8 mouse cellular contexts compared by ENCODE assay signal in genomic region chr1:74304339-74304790, GRCm38 (mm10). TPM values are rescaled to one million over a fixed set of nuclear protein-coding genes. Genes with fewer than 3 reads are reported as not detected.
DNase-seq lines count a peak whose midpoint lies in the region; ATAC-seq and TF ChIP-seq lines count a peak whose summit lies in the region.

No protein-coding gene starts in this region.

- peak overlapping the region; percentile 64 for H3K4me3 ChIP-seq in heart, postnatal 0 days (ENCODE audit: low read depth, low read length)
- peak overlapping the region; percentile 61 for H3K4me3 ChIP-seq in intestine, embryonic 15.5 days (replicated peaks)
- H3K4me3 ChIP-seq in midbrain, embryonic 14.5 days (replicated peaks; ENCODE audit: low read depth, low read length) = peak overlapping the region; percentile 37

- H3K4me1 ChIP-seq in heart, postnatal 0 days (ENCODE audit: control insufficient read depth, insufficient read depth) = peaks cover 43% of the 10 kb centered on the region
- peaks cover 43% of the 10 kb centered on the region for H3K4me1 ChIP-seq in intestine, embryonic 15.5 days (replicated peaks)
- H3K4me1 ChIP-seq in midbrain, embryonic 14.5 days (ENCODE audit: control insufficient read depth, insufficient read depth, low read length) = peaks cover 6% of the 10 kb centered on the region; the same call in 1 of the 2 replicates

- H3K9ac ChIP-seq in heart, postnatal 0 days (replicated peaks; ENCODE audit: low read depth, low read length) = peak overlapping the region; percentile 83
- peak overlapping the region; percentile 80 for H3K9ac ChIP-seq in intestine, embryonic 15.5 days
- H3K9ac ChIP-seq in midbrain, embryonic 14.5 days (replicated peaks; ENCODE audit: low read length) = no peak overlapping the region

- no peak for DNase-seq in heart, postnatal 0 days (ENCODE audit: low spot score)
- DNase-seq in heart, postnatal 10 days = no peak
- peak; percentile 3 for DNase-seq in midbrain, embryonic 14.5 days
- no peak for DNase-seq in urinary bladder, postnatal 4 days (ENCODE audit: low spot score in 2 of 2)
- DNase-seq in testis, postnatal 14 days (ENCODE audit: low spot score) = no peak
- no peak for DNase-seq in adrenal gland, adult (ENCODE audit: inconsistent age in 2 of 2, low spot score in 1 of 2)

- H3K36me3 ChIP-seq in heart, postnatal 0 days (replicated peaks; ENCODE audit: control insufficient read depth, insufficient read depth, low read length) = no peaks in the 10 kb centered on the region
- peaks cover 4% of the 10 kb centered on the region; the same call in 1 of the 2 replicates for H3K36me3 ChIP-seq in intestine, embryonic 15.5 days
- no peaks in the 10 kb centered on the region for H3K36me3 ChIP-seq in midbrain, embryonic 14.5 days (ENCODE audit: control insufficient read depth, insufficient read depth, low read length)

- peak overlapping the region; percentile 67 for H3K4me2 ChIP-seq in heart, postnatal 0 days (ENCODE audit: low read depth, low read length)
- peak overlapping the region; percentile 71 for H3K4me2 ChIP-seq in intestine, embryonic 15.5 days (replicated peaks)
- H3K4me2 ChIP-seq in midbrain, embryonic 14.5 days (ENCODE audit: low read length) = peak overlapping the region; percentile 66

- no peak for TF ChIP-seq EP300 in heart, postnatal 0 days (IDR thresholded peaks at IDR 0.05; ENCODE audit: low read depth)

- H3K27ac ChIP-seq in heart, postnatal 0 days (ENCODE audit: low read depth) = peak overlapping the region; percentile 91
- H3K27ac ChIP-seq in intestine, embryonic 15.5 days = peak overlapping the region; percentile 92
- H3K27ac ChIP-seq in midbrain, embryonic 14.5 days (replicated peaks; ENCODE audit: low read depth, low read length) = no peak overlapping the region

- WGBS in heart, postnatal 0 days = 8% methylated on average over 12 of the region's 12 CpGs
- WGBS in intestine, embryonic 15.5 days = 4% methylated on average over 12 of the region's 12 CpGs
- WGBS in midbrain, embryonic 14.5 days = 11% methylated on average over 12 of the region's 12 CpGs

- intact Hi-C loops in heart, postnatal 10 days (cut with DNase I) = no loop called here

- TF ChIP-seq CTCF in heart, postnatal 0 days (IDR thresholded peaks at IDR 0.05; ENCODE audit: low read depth) = no peak

- no peaks in the 10 kb centered on the region for H3K27me3 ChIP-seq in heart, postnatal 0 days (ENCODE audit: control insufficient read depth, insufficient read depth, low read length)
- H3K27me3 ChIP-seq in intestine, embryonic 15.5 days (replicated peaks) = no peaks in the 10 kb centered on the region
- H3K27me3 ChIP-seq in midbrain, embryonic 14.5 days (ENCODE audit: control insufficient read depth, insufficient read depth, low read length) = peaks cover 15% of the 10 kb centered on the region

- no peaks in the 10 kb centered on the region for H3K9me3 ChIP-seq in heart, postnatal 0 days (replicated peaks; ENCODE audit: control insufficient read depth, low read length)
- H3K9me3 ChIP-seq in intestine, embryonic 15.5 days = no peaks in the 10 kb centered on the region
- H3K9me3 ChIP-seq in midbrain, embryonic 14.5 days (ENCODE audit: control insufficient read depth, low read length) = no peaks in the 10 kb centered on the region

- no peak; the same call in 1 of the 2 replicates for ATAC-seq in heart, postnatal 0 days (ENCODE audit: insufficient read depth, low read depth)
- ATAC-seq in common myeloid progenitor, adult 5-6 weeks (replicated peaks; ENCODE audit: low read depth, poor library complexity, severe bottlenecking) = peak; percentile 3; the same call in 1 of the 2 replicates
- no peak; the same call in 1 of the 2 replicates for ATAC-seq in intestine, embryonic 15.5 days
- ATAC-seq in midbrain, embryonic 14.5 days (ENCODE audit: low FRiP score, low TSS enrichment) = no peak

RNA-seq across cellular contexts. Expression of gene Tmbim1, which starts 1.1 kb away (rescaled TPM):
- 55.7 and 100 TPM in 2 replicates for total RNA-seq in heart, postnatal 0 days (2014; rRNA removed; ENCODE audit: low replicate concordance)
- 41.6 and 44.9 TPM in 2 replicates for polyA plus RNA-seq in heart, postnatal 0 days (2015; fragmentation: Nextera tagmentation; extraction: Ambion mirVana)
- 10 to 100 TPM; 43.2 to 45.8 TPM for total RNA-seq in heart, postnatal 10 days (2021)
- total RNA-seq in common myeloid progenitor, adult 5-6 weeks (2017) = 16.1 and 19.7 TPM in 2 replicates
- 54.9 and 64.3 TPM in 2 replicates for polyA plus RNA-seq in intestine, embryonic 15.5 days (2015; fragmentation: Nextera tagmentation; extraction: Ambion mirVana)
- 3.8 and 5.6 TPM in 2 replicates for polyA plus RNA-seq in midbrain, embryonic 14.5 days (2014; fragmentation: Nextera tagmentation; extraction: Ambion mirVana)

RNA-seq across cellular contexts. Expression of gene Pnkd, which starts 19.6 kb away (rescaled TPM):
- 221 and 310 TPM in 2 replicates for total RNA-seq in heart, postnatal 0 days (2014; rRNA removed; ENCODE audit: low replicate concordance)
- polyA plus RNA-seq in heart, postnatal 0 days (2015; fragmentation: Nextera tagmentation; extraction: Ambion mirVana) = 345 and 362 TPM in 2 replicates
- total RNA-seq in heart, postnatal 10 days (2021) = 100 to 1,000 TPM; 205 to 211 TPM
- 11.6 and 17.2 TPM in 2 replicates for total RNA-seq in common myeloid progenitor, adult 5-6 weeks (2017)
- polyA plus RNA-seq in intestine, embryonic 15.5 days (2015; fragmentation: Nextera tagmentation; extraction: Ambion mirVana) = 120 and 127 TPM in 2 replicates
- polyA plus RNA-seq in midbrain, embryonic 14.5 days (2014; fragmentation: Nextera tagmentation; extraction: Ambion mirVana) = 99.0 and 107 TPM in 2 replicates

RNA-seq across cellular contexts. Expression of gene Aamp, which starts 19.8 kb away (rescaled TPM):
- 125 and 146 TPM in 2 replicates for total RNA-seq in heart, postnatal 0 days (2014; rRNA removed; ENCODE audit: low replicate concordance)
- 162 and 165 TPM in 2 replicates for polyA plus RNA-seq in heart, postnatal 0 days (2015; fragmentation: Nextera tagmentation; extraction: Ambion mirVana)
- total RNA-seq in heart, postnatal 10 days (2021) = 100 to 1,000 TPM; 103 to 109 TPM
- total RNA-seq in common myeloid progenitor, adult 5-6 weeks (2017) = 84.2 and 100 TPM in 2 replicates
- polyA plus RNA-seq in intestine, embryonic 15.5 days (2015; fragmentation: Nextera tagmentation; extraction: Ambion mirVana) = 225 and 244 TPM in 2 replicates
- polyA plus RNA-seq in midbrain, embryonic 14.5 days (2014; fragmentation: Nextera tagmentation; extraction: Ambion mirVana) = 184 and 205 TPM in 2 replicates

RNA-seq across cellular contexts. Expression of gene Gpbar1, which starts 26.0 kb away (rescaled TPM):
- total RNA-seq in heart, postnatal 0 days (2014; rRNA removed; ENCODE audit: low replicate concordance) = 0.27 TPM in 1 of 2 replicates, not detected in the other
- 0.22 and 0.33 TPM in 2 replicates for polyA plus RNA-seq in heart, postnatal 0 days (2015; fragmentation: Nextera tagmentation; extraction: Ambion mirVana)
- not detected for total RNA-seq in heart, postnatal 10 days (2021)
- not detected in 2 replicates for total RNA-seq in common myeloid progenitor, adult 5-6 weeks (2017)
- polyA plus RNA-seq in intestine, embryonic 15.5 days (2015; fragmentation: Nextera tagmentation; extraction: Ambion mirVana) = 3.1 and 3.3 TPM in 2 replicates
- 0.27 and 0.39 TPM in 2 replicates for polyA plus RNA-seq in midbrain, embryonic 14.5 days (2014; fragmentation: Nextera tagmentation; extraction: Ambion mirVana)

RNA-seq across cellular contexts. Expression of gene Catip, which starts 57.5 kb away (rescaled TPM):
- 0.12 TPM in 1 of 2 replicates, not detected in the other for total RNA-seq in heart, postnatal 0 days (2014; rRNA removed; ENCODE audit: low replicate concordance)
- 0.51 and 0.61 TPM in 2 replicates for polyA plus RNA-seq in heart, postnatal 0 days (2015; fragmentation: Nextera tagmentation; extraction: Ambion mirVana)
- total RNA-seq in heart, postnatal 10 days (2021) = under 1 TPM; 0.29 to 0.45 TPM
- total RNA-seq in common myeloid progenitor, adult 5-6 weeks (2017) = not detected in 2 replicates
- 0.39 and 0.53 TPM in 2 replicates for polyA plus RNA-seq in intestine, embryonic 15.5 days (2015; fragmentation: Nextera tagmentation; extraction: Ambion mirVana)
- polyA plus RNA-seq in midbrain, embryonic 14.5 days (2014; fragmentation: Nextera tagmentation; extraction: Ambion mirVana) = 0.30 and 0.57 TPM in 2 replicates

Comparison
In these comparisons a context has a peak if more than half of its experiments do, and no peak if none do; other contexts are left out.
1. RNA of gene Pnkd, which starts 19.6 kb away (total RNA-seq): 221 to 310 TPM in heart, postnatal 0 days and 205 to 211 TPM in heart, postnatal 10 days; 11.6 to 17.2 TPM in common myeloid progenitor, adult 5-6 weeks; every median in the first group is over 10 times any median in the second.
2. Peak in every context shown above with its lines, with median percentiles within 50 percentile points of each other: H3K4me2 ChIP-seq and H3K4me3 ChIP-seq.